Mouse (Mus musculus) hindbrain, embryonic 14.5 days (tissue): Measurements from ENCODE around the gene Arhgap18. TPM values are rescaled to one million over a fixed set of nuclear protein-coding genes. Genes with fewer than 3 reads are reported as not detected.

Experiments
- ATAC-seq: fragments of 200-750 bp; cut with Nextera tagmentation; 2 replicates; pipeline ENCODE4 v1.8.0; 2017; ENCODE audit warnings: moderate number of reproducible peaks, mild to moderate bottlenecking, moderate TSS enrichment, moderate library complexity; ENCODE audit not compliant: low FRiP score
- DNase-seq: peaks from one replicate; pipeline ENCODE4 v3.0.0-alpha.2; 2015; ENCODE audit warnings: low spot score
- H3K27ac ChIP-seq: fragments of 300-500 bp; sonication (generic); 2 replicates; pipeline ENCODE4 v1.5.1; 2014; ENCODE audit warnings: mild to moderate bottlenecking, moderate library complexity
- H3K27me3 ChIP-seq: fragments of 300-500 bp; sonication (generic); 2 replicates; pipeline ENCODE4 v1.6.1; 2014; ENCODE audit warnings: mild to moderate bottlenecking, low read length, mixed read lengths; ENCODE audit not compliant: control insufficient read depth, insufficient read depth
- H3K36me3 ChIP-seq: fragments of 300-500 bp; sonication (generic); replicated peaks from 2 replicates; pipeline ENCODE4 v1.6.1; 2014; ENCODE audit not compliant: control insufficient read depth, insufficient read depth
- H3K4me1 ChIP-seq: fragments of 300-500 bp; sonication (generic); replicated peaks from 2 replicates; pipeline ENCODE4 v1.6.1; 2014; ENCODE audit warnings: antibody characterized with exemption, low read length, mixed read lengths; ENCODE audit not compliant: control insufficient read depth, insufficient read depth
- H3K4me2 ChIP-seq: fragments of 300-500 bp; sonication (generic); replicated peaks from 2 replicates; pipeline ENCODE4 v1.6.1; 2014; ENCODE audit warnings: mild to moderate bottlenecking, moderate library complexity
- H3K4me3 ChIP-seq: fragments of 300-500 bp; sonication (generic); replicated peaks from 2 replicates; pipeline ENCODE4 v1.5.1; 2014; ENCODE audit warnings: mild to moderate bottlenecking, low read length
- H3K9ac ChIP-seq: fragments of 300-500 bp; sonication (generic); 2 replicates; pipeline ENCODE4 v1.6.1; 2014
- H3K9me3 ChIP-seq: fragments of 300-500 bp; sonication (generic); 2 replicates; pipeline ENCODE4 v1.6.1; 2016; ENCODE audit warnings: low read length; ENCODE audit not compliant: control insufficient read depth
- WGBS: fragments of 180-500 bp; shearing (Covaris S2); extraction: QIAGEN DNeasy Blood & Tissue Kit; methylation state at CpG from one replicate; pipeline ENCODE4 v1.1.7; 2014; 5-methylcytosine and 5-hydroxymethylcytosine counted together
- polyA plus RNA-seq: library from polyadenylated mRNA; unstranded; fragments of >200 nt; fragmentation: Nextera tagmentation; extraction: Ambion mirVana; gene quantifications from 2 replicates; pipeline ENCODE4 v1.2.1, GENCODE M21; 2014

The Arhgap18 gene
- polyA plus RNA-seq, 1 experiment from 2014 or later: 14.9 TPM

DNA sequence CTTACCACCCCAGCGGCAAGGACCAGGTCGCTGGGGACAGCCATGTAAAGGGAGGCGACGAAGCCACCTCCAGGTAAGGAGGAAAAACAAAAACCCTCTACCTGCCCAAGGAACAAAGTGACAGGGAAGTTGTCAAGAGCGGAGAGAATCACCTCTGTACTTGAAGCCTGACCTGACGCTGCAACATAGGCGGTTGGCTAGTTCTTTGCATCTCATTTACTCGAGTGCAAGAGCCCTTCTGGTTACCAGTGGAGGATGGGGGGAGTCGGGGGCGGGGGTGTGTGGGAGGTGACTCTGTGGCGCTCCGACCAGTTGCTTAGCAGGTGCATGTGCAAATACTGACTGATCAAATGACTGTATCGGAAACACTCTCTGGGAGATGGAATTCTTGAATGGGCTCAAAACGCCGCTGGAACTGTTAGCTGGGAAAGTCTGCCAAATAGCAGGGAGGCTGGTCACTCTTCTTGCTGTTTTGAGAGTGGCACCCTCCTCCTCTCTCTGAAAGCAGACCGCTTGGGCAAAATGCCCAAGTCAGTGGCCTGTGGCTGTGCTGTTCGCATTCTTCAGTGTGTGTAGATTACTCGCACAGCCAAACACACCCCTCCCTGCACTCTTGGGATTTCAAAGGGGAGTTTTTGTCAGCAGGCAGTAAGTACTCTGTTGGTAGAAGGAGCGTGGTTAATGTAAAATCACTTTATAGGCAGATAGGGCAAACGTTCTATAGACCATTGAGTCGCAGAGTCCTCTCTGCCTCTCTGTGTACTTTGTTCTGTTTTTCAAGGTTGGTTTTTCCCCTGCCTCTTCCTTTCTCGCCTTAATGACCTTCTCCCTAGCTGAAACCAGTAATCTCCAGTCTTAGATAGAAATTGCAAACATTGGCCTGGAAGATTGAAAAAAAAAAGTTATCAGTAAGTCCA, 19.7 kb downstream of the Arhgap18 start:
- WGBS: 1% methylated on average over 22 of the region's 22 CpGs
- Histone ChIP-seq H3K27ac (peak overlapping the region; percentile 76), H3K4me3 (peak overlapping the region; percentile 50), H3K27me3 (no peaks in the 10 kb centered on the region), H3K9me3 (no peaks in the 10 kb centered on the region), H3K9ac (peak overlapping the region; percentile 55), H3K36me3 (no peaks in the 10 kb centered on the region), H3K4me1 (0 out of 2 replicates have a peak, but pooled peaks cover 3% of the 10 kb centered on the region), H3K4me2 (peak overlapping the region; percentile 78)
- ATAC-seq: peak; percentile 89
- peak; percentile 74 for DNase-seq

DNA sequence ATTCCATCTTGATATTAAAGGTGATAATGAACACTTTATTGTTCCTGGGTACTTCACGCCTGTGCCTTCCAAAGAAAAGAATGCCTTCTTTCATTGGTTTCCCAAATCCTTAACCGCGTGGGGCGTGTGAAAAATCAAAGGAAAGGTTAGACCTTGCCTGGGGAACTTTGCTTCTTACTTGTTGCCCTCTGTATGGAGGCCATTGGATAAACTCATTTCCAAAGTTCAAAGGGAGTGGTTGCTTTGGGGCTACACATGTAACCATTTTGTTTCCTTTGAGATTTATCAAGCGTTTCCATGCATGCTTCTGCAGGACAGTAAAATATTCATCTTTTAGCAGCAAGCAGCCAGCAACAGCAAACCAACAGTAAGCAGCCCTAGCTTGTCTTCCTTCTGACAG, 20.3 kb downstream of the Arhgap18 start:
- ATAC-seq: no peak
- 30% methylated on average over 5 of the region's 5 CpGs for WGBS
- DNase-seq: no peak
- H3K36me3 ChIP-seq: no peaks in the 10 kb centered on the region
- no peaks in the 10 kb centered on the region for H3K27me3 ChIP-seq
- no peaks in the 10 kb centered on the region for H3K9me3 ChIP-seq
- H3K4me1 ChIP-seq: 0 out of 2 replicates have a peak, but pooled peaks cover 3% of the 10 kb centered on the region
- peak overlapping the region; percentile 78 for H3K4me2 ChIP-seq
- peak overlapping the region; percentile 50 for H3K4me3 ChIP-seq
- H3K27ac ChIP-seq: 0 out of 2 replicates have a peak overlapping the region, but pooled peaks have one; percentile 76
- 0 out of 2 replicates have a peak overlapping the region, but pooled peaks have one; percentile 55 for H3K9ac ChIP-seq

DNA sequence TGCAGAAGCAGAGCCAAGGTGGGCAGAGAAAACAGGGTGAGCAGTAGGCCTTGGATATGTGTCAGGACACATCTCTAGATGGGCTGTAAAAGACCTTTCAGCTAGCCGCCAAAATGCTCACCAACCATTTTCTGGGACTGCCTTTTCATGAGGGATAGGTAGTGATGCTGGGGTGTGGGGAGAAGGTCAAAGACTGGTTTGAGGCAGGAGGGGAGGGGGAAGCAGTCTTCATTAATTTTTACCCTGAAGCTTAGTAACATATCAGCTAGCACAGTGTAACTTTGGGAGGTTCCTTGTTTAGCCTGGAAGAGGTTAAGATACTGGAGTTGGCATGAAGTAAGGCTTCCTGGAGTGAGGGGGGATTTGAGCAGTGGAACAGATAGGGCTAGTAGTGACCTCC, 21.0 kb downstream of the Arhgap18 start:
- H3K36me3 ChIP-seq: no peaks in the 10 kb centered on the region
- no peak for DNase-seq
- H3K9me3 ChIP-seq: no peaks in the 10 kb centered on the region
- WGBS: 75% methylated on average over 1 of the region's 1 CpGs
- ATAC-seq: no peak
- no peak overlapping the region for H3K27ac ChIP-seq
- 0 out of 2 replicates have a peak, but pooled peaks cover 3% of the 10 kb centered on the region for H3K4me1 ChIP-seq
- H3K4me3 ChIP-seq: no peak overlapping the region
- H3K9ac ChIP-seq: no peak overlapping the region
- no peaks in the 10 kb centered on the region for H3K27me3 ChIP-seq
- H3K4me2 ChIP-seq: peak overlapping the region; percentile 78

DNA sequence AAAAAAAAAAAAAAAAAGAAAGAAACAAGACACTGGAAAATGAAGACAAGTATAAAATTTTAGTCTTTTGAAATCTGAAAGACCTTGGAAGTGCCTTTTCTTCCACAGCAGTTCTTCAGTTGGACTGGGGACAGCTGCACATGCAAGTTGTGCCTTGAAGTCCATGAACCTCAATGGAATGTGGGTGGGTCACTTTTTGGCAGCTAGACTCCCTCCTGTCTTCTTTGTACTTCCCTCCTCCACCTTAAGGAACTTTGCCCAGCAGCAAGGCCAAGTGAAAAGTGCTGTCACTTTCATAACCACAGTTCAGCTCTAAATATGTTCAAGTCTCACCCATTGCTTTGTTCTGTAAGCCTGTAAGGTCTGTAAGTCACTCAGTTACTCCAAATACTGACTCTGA, 23.2 kb downstream of the Arhgap18 start:
- Histone ChIP-seq H3K36me3 (no peaks in the 10 kb centered on the region), H3K4me2 (no peak overlapping the region), H3K27ac (no peak overlapping the region), H3K4me3 (no peak overlapping the region), H3K4me1 (0 out of 2 replicates have a peak, but pooled peaks cover 3% of the 10 kb centered on the region), H3K9ac (no peak overlapping the region), H3K9me3 (no peaks in the 10 kb centered on the region), H3K27me3 (no peaks in the 10 kb centered on the region)
- ATAC-seq (no peak), DNase-seq (no peak)

DNA sequence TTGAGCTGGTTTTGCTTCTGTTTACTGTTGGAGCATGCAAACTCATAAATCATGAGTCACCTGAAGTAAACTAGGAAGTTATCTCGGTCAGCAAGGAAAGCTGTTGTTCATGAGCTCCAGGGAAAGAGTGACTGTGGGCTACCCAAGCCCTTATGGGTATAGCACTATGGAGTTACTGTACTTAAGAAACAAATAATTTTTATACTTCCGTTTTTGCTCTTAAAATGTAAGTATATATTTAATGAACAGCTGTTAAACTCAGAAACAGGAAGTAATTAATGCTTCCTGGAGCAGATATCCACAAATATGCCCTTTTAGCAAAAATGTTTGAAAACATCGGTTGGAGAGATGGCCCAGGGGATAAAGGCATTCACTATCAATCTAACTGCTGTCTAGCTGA, 27.4 kb downstream of the Arhgap18 start:
- Histone ChIP-seq H3K9me3 (no peaks in the 10 kb centered on the region), H3K4me2 (no peak overlapping the region), H3K9ac (no peak overlapping the region), H3K4me3 (no peak overlapping the region), H3K4me1 (no peaks in the 10 kb centered on the region), H3K36me3 (no peaks in the 10 kb centered on the region), H3K27me3 (no peaks in the 10 kb centered on the region), H3K27ac (no peak overlapping the region)
- 77% methylated on average over 3 of the region's 3 CpGs for WGBS
- DNase-seq: no peak
- ATAC-seq: no peak

DNA sequence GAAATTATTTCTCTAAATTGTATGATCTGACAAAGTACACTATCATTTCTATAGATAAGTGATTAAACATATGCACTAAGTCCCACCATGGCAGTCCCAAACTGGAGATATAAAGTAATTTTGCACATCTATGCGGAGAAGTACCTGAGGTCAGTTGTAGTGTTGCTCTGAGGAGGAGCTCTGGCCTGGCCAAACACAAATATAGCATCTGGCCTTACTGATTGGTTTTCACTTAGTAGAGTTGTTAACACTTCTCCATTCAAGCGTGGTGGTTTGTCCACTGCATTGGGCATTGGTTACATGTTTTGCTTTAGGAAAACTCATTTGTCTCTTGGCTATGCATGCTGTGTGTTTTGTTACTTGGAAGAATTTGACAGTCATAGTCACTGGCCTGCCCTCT, 36.5 kb downstream of the Arhgap18 start:
- Histone ChIP-seq H3K4me1 (no peaks in the 10 kb centered on the region), H3K4me3 (no peak overlapping the region), H3K9me3 (no peaks in the 10 kb centered on the region), H3K36me3 (no peaks in the 10 kb centered on the region), H3K27ac (no peak overlapping the region), H3K4me2 (no peak overlapping the region), H3K9ac (no peak overlapping the region), H3K27me3 (no peaks in the 10 kb centered on the region)
- DNase-seq: no peak
- no peak for ATAC-seq
- 89% methylated on average over 2 of the region's 2 CpGs for WGBS

DNA sequence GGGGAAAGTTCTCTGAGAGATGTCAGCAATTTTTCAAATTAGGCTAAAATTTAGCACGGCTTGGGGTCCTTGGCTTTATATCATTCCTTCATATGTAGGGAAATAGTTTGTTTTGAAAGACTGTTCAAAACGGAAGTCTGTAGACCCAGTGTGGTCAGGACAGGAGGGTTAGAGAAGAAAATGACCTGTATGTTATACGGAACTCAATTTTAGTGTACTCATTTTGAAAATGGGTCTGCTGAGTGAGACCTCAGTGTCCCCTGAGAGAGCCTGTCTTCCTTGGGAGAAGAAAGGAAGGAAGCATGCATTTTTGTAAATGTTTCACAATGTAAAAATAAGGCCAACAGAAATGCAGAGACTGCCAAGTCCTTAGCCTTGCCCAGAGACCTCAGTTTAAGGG, 38.6 kb downstream of the Arhgap18 start:
- H3K36me3 ChIP-seq: no peaks in the 10 kb centered on the region
- no peaks in the 10 kb centered on the region for H3K9me3 ChIP-seq
- H3K27ac ChIP-seq: no peak overlapping the region
- H3K9ac ChIP-seq: no peak overlapping the region
- DNase-seq: no peak
- no peak for ATAC-seq
- no peak overlapping the region for H3K4me3 ChIP-seq
- no peaks in the 10 kb centered on the region for H3K27me3 ChIP-seq
- H3K4me2 ChIP-seq: no peak overlapping the region
- H3K4me1 ChIP-seq: no peaks in the 10 kb centered on the region
- WGBS: 86% methylated on average over 3 of the region's 3 CpGs

DNA sequence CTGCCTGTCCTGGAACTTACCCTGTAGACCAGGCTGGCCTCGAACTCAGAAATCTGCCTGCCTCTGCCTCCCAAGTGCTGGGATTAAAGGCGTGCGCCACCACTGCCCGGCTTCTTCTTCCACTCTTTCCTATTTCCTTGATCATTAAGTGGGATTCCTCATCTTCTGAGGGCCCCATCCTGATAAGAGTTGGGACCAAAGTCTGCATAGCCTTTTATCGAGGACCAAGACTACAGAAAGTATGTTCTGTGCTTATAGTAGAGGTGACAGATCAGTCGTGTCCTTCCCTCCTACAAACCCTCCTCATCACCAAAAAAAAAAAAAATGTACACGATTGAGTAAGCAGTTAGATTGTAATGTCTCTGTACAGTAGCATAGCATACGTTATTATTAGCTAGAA, 39.8 kb downstream of the Arhgap18 start:
- H3K4me3 ChIP-seq: no peak overlapping the region
- no peaks in the 10 kb centered on the region for H3K9me3 ChIP-seq
- no peak overlapping the region for H3K27ac ChIP-seq
- no peaks in the 10 kb centered on the region for H3K27me3 ChIP-seq
- no peaks in the 10 kb centered on the region for H3K4me1 ChIP-seq
- no peak for DNase-seq
- H3K9ac ChIP-seq: no peak overlapping the region
- H3K36me3 ChIP-seq: no peaks in the 10 kb centered on the region
- ATAC-seq: no peak
- no peak overlapping the region for H3K4me2 ChIP-seq
- WGBS: 93% methylated on average over 8 of the region's 8 CpGs

DNA sequence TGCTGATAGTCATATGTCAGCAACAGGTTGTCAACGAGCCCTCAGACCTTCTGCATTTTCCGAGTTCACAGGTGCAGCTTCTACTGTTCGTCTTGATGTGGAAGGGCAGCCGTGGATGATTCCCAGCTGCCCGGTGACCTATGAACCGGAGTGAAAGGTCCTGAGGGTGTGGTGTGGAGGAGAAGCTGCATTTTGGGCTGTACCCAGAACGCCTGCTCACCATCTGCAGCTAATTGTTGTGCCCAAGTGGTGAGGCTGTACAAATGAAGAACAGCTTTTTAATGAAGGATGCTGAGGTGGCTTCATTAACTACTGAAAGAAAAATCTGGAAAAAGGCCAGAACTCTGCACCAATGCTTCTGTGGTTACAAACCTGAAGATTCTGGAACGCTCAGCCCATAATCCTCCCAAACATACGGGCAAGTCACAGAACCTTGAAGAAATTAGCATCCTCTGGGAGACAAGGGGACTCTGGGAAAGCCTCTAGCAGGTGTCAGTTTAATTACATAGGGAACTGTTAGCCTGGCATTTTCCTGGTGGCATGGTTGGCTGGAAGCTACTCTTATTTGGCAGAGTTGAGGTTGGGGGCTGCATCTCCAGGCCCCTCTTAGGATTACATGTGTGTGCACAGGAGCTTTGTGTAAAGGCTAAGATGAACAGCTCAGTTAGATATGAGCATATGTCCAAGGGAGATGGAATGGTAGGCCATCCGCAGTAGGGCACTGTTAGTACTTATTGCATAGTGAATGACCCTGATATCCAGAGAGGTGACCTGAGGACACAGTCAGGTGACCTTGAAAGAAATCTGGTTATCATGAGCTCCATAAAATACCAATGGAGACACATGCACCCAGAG, 43.4 kb downstream of the Arhgap18 start:
- no peak for DNase-seq
- 83% methylated on average over 10 of the region's 10 CpGs for WGBS

More for the DNA sequence above, 43.4 kb downstream of the Arhgap18 start:
- no peak overlapping the region for H3K9ac ChIP-seq
- no peak overlapping the region for H3K4me3 ChIP-seq
- H3K27ac ChIP-seq: no peak overlapping the region
- H3K4me1 ChIP-seq: 0 out of 2 replicates have a peak, but pooled peaks cover 5% of the 10 kb centered on the region
- no peaks in the 10 kb centered on the region for H3K9me3 ChIP-seq
- ATAC-seq: no peak
- no peaks in the 10 kb centered on the region for H3K27me3 ChIP-seq
- H3K4me2 ChIP-seq: no peak overlapping the region
- no peaks in the 10 kb centered on the region for H3K36me3 ChIP-seq
